Mouse (Mus musculus) liver, embryonic 14.5 days (tissue): Measurements from ENCODE around the gene Tagln2. TPM values are rescaled to one million over a fixed set of nuclear protein-coding genes. Genes with fewer than 3 reads are reported as not detected.

Source experiments
- ATAC-seq: fragments of 200-750 bp; cut with Nextera tagmentation; 2 replicates; pipeline ENCODE4 v1.8.0; 2017; ENCODE audit warnings: moderate number of reproducible peaks, mild to moderate bottlenecking, moderate library complexity; ENCODE audit not compliant: insufficient read depth
- DNase-seq, 3 experiments: peaks; one replicate each; pipeline ENCODE4 v3.0.0-alpha.2; 2012 to 2013; ENCODE audit warnings: low read depth in 3 of 3, low spot score in 3 of 3
- H3K27ac ChIP-seq: fragments of 300-500 bp; sonication (generic); 2 replicates; pipeline ENCODE4 v1.5.1; 2014; ENCODE audit warnings: moderate library complexity, mild to moderate bottlenecking, control low read depth, inconsistent platforms
- H3K27me3 ChIP-seq: fragments of 300-500 bp; sonication (generic); 2 replicates; pipeline ENCODE4 v1.6.1; 2014; ENCODE audit warnings: mild to moderate bottlenecking, low read length, moderate library complexity; ENCODE audit not compliant: control insufficient read depth, insufficient read depth
- H3K36me3 ChIP-seq: fragments of 300-500 bp; sonication (generic); replicated peaks from 2 replicates; pipeline ENCODE4 v1.6.1; 2014; ENCODE audit warnings: low read depth; ENCODE audit not compliant: control insufficient read depth, insufficient read depth
- H3K4me1 ChIP-seq, 2 experiments: fragments of 200-500 bp in 1 of 2; fragments of 300-500 bp in 1 of 2; sonication (generic) in 1 of 2; replicated peaks; 2 replicates each; pipeline ENCODE4 v1.6.1; 2012 to 2014; ENCODE audit warnings: antibody characterized with exemption in 1 of 2, inconsistent platforms in 1 of 2, low read length in 1 of 2; ENCODE audit not compliant: control insufficient read depth in 2 of 2, insufficient read depth in 2 of 2
- H3K4me2 ChIP-seq: fragments of 300-500 bp; sonication (generic); 2 replicates; pipeline ENCODE4 v1.6.1; 2014; ENCODE audit warnings: low read depth, mild to moderate bottlenecking, control low read depth, moderate library complexity
- H3K4me3 ChIP-seq, 2 experiments: fragments of 200-500 bp in 1 of 2; fragments of 300-500 bp in 1 of 2; sonication (generic) in 1 of 2; 2 replicates each; pipeline ENCODE4 v1.5.1; 2012 to 2014; ENCODE audit warnings: low read depth in 2 of 2, low read length in 2 of 2, mild to moderate bottlenecking in 2 of 2, control low read depth in 1 of 2, inconsistent platforms in 1 of 2, moderate library complexity in 1 of 2; ENCODE audit not compliant: insufficient read depth in 1 of 2
- H3K9ac ChIP-seq: fragments of 300-500 bp; sonication (generic); replicated peaks from 2 replicates; pipeline ENCODE4 v1.6.1; 2014; ENCODE audit warnings: mild to moderate bottlenecking, control low read depth, moderate library complexity
- H3K9me3 ChIP-seq: fragments of 300-500 bp; sonication (generic); 2 replicates; pipeline ENCODE4 v1.6.1; 2016; ENCODE audit warnings: low read length, mixed read lengths; ENCODE audit not compliant: control insufficient read depth
- CTCF ChIP-seq: IDR thresholded peaks from 2 replicates; pipeline ENCODE4 v1.5.1; 2016; ENCODE audit warnings: antibody characterized with exemption, low read depth, control low read depth
- EP300 ChIP-seq: IDR thresholded peaks from 2 replicates; pipeline ENCODE4 v1.6.1; 2016; ENCODE audit warnings: antibody characterized with exemption, low read depth
- WGBS: fragments of 180-500 bp; shearing (Covaris S2); extraction: QIAGEN DNeasy Blood & Tissue Kit; methylation state at CpG from one replicate; pipeline ENCODE4 v1.1.7; 2014; ENCODE audit not compliant: insufficient replicate concordance; 5-methylcytosine and 5-hydroxymethylcytosine counted together
- polyA plus RNA-seq, 2 experiments: library from polyadenylated mRNA; depleted of rRNA in 1 of 2; stranded (reverse) in 1 of 2; unstranded in 1 of 2; fragments of >200 nt; fragmentation: Nextera tagmentation in 1 of 2; extraction: Ambion mirVana in 1 of 2; gene quantifications; 2 replicates each; pipeline versions ENCODE4 v1.2.1 to v1.2.3; 2012 to 2014

The Tagln2 gene
- polyA plus RNA-seq, 2 experiments, result 75.1 to 94.4 TPM

DNA sequence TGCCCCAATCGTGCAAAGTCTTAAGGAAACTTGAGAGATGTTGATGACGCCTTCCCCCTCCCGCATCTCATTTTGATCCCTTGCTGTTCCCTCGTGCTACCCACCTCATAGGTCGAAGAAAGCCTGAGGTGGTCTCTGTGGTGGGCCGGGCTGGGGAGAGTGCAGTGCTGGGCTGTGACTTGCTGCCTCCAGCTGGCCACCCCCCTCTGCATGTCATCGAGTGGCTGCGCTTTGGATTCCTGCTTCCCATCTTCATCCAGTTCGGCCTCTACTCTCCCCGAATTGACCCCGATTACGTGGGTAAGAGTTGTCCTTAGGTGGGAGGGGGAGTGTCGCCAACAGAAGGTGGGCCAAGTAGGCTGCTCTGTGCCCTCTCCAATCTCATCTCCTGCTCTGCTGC, 15.2 kb upstream of the Tagln2 start:
- no peak for TF ChIP-seq EP300
- TF ChIP-seq CTCF, result no peak
- Histone ChIP-seq H3K4me2 (no peak overlapping the region), H3K27ac (no peak overlapping the region), H3K9me3 (no peaks in the 10 kb centered on the region), H3K4me1 (no peaks in the 10 kb centered on the region; a peak in 1 of 4 replicates), H3K9ac (no peak overlapping the region), H3K4me3 (no peak overlapping the region), H3K27me3 (peaks cover 8% of the 10 kb centered on the region), H3K36me3 (no peaks in the 10 kb centered on the region)
- no peak for DNase-seq
- 70% methylated on average over 13 of the region's 13 CpGs for WGBS
- no peak for ATAC-seq

DNA sequence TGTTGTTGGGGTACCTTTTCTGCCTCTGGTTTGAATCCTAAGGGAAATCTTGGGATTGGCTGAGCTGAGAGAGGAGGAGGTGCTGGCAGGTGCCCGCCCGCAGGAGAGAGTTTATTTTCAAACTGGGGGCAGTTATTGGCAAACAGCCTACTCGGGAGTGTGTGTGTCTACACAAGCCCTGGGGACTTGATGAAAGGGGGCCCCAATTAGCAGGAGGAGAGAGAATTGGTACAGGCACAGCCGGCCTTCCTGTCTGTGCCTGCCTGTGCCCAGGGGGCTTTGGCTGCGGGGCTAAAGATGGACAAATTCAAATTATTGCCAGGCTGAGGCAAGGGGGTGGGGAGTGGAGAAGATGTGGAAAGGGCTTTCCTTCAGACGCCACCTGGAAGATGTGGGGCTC, 14.0 kb upstream of the Tagln2 start:
- H3K4me3 ChIP-seq, result no peak overlapping the region
- no peak for DNase-seq
- H3K4me1 ChIP-seq, result no peaks in the 10 kb centered on the region; a peak in 1 of 4 replicates
- H3K9ac ChIP-seq, result no peak overlapping the region
- H3K4me2 ChIP-seq, result no peak overlapping the region
- TF ChIP-seq EP300 (no peak), CTCF (no peak)
- H3K36me3 ChIP-seq, result no peaks in the 10 kb centered on the region
- no peak for ATAC-seq
- H3K9me3 ChIP-seq, result no peaks in the 10 kb centered on the region
- H3K27ac ChIP-seq, result no peak overlapping the region
- peaks cover 7% of the 10 kb centered on the region for H3K27me3 ChIP-seq
- 62% methylated on average over 6 of the region's 6 CpGs for WGBS

DNA sequence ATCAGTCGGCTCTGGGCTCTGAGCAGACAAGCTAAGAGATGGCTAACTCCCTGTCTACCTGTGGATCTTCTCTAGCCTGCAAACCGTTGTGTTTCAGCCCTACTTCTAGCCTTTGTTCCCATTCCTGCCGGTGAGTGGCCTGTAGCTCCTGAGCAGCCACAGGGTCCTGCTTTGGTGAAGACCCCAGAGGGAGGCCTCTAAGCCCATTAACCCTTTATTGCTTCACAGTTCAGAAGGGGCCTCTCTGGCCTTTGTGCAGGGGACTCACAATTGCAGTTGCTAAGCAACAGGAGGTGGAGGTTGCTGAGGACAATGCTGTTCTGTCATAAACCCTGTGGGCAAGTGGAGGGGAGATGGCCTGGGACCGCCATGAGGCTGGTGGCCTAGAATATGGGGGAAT, 13.6 kb upstream of the Tagln2 start:
- Histone ChIP-seq H3K4me3 (no peak overlapping the region), H3K9ac (no peak overlapping the region), H3K4me1 (no peaks in the 10 kb centered on the region; a peak in 1 of 4 replicates), H3K27me3 (peaks cover 6% of the 10 kb centered on the region), H3K27ac (no peak overlapping the region), H3K9me3 (no peaks in the 10 kb centered on the region), H3K36me3 (no peaks in the 10 kb centered on the region), H3K4me2 (no peak overlapping the region)
- TF ChIP-seq EP300, result no peak
- TF ChIP-seq CTCF, result no peak
- ATAC-seq (no peak), DNase-seq (no peak)
- 40% methylated on average over 4 of the region's 4 CpGs for WGBS

DNA sequence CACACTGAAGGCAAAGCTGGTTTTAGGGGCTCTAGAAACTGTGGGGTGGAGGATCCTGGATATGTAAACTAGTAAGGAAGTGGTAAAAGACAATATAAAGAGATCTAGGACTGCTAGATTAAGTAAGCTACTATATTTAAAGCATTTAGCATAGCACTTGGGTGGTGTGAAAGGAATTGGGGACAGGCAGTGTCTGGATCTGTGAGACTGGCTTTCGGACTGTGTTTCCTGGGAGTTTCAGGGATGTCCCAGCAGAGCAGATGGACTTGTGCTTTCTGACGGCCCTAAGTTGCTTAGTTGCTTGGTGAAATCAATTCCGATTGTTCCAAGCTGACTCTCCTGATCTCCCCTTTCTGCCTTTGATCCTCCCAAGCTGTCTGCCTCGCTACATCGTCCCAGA, 13.2 kb upstream of the Tagln2 start:
- TF ChIP-seq EP300 (no peak), CTCF (no peak)
- Histone ChIP-seq H3K27ac (no peak overlapping the region), H3K9ac (no peak overlapping the region), H3K4me2 (no peak overlapping the region), H3K4me3 (no peak overlapping the region), H3K4me1 (no peaks in the 10 kb centered on the region), H3K36me3 (no peaks in the 10 kb centered on the region), H3K9me3 (no peaks in the 10 kb centered on the region), H3K27me3 (peaks cover 6% of the 10 kb centered on the region)
- 54% methylated on average over 5 of the region's 5 CpGs for WGBS
- ATAC-seq (no peak), DNase-seq (no peak)

DNA sequence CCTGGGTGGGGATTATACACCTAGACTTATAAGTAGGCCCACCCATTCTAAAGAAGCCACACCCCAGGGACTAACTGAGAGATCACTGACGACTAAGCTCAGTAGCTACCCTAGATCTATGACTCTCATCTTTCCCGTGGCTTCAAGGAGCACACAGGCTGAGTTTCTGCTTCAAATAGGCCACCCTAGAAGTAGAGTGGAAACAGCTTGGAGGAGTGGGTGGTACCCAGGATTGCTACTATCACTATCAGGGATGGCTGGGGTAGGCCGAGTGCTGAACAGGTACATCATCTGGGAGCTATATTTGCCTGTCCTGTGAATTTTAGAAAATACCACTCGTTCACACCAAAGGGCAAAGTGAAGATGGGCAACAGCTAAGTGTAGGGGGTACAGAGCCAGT, 12.0 kb upstream of the Tagln2 start:
- Histone ChIP-seq H3K4me1 (no peaks in the 10 kb centered on the region), H3K4me2 (no peak overlapping the region), H3K4me3 (no peak overlapping the region), H3K9me3 (no peaks in the 10 kb centered on the region), H3K9ac (no peak overlapping the region), H3K27ac (no peak overlapping the region), H3K27me3 (no peaks in the 10 kb centered on the region; the same call in 1 of the 2 replicates), H3K36me3 (no peaks in the 10 kb centered on the region)
- DNase-seq, result no peak
- WGBS, result 51% methylated on average over 4 of the region's 4 CpGs
- TF ChIP-seq CTCF (no peak), EP300 (no peak)
- ATAC-seq, result no peak
